15 mouse cellular contexts compared by ENCODE assay signal in the genomic region with DNA sequence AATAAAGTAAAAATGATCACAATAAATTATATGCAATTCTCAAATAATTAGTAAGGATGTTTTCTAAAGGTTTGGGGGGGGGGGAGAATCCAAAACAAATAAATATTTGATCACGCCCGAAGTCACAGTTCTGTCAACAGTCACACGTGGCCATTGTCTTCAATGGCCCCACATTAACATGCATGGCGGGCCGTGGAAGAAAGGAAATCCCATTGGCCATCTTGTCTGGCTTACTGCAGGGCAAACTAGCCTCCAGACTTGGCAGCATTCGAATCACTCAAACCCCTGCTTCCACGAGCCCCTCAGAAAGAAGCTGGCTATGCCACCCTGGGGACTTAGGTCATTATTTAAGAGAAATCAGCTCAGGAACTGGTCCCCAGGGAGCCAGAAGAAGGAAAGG.
DNase-seq lines count a peak whose midpoint lies in the region; ATAC-seq and TF ChIP-seq lines count a peak whose summit lies in the region.
"Had no signal": no experiment of that assay in that cellular context is flagged by ENCODE, and none has a peak within 500 bp of the region (broad histone marks: within the 10 kb centered on the region; RNA-seq: fewer than 3 reads in every experiment).

No protein-coding gene starts in this region.

- DNase-seq in forebrain, embryonic 10.5 days (ENCODE audit: extremely low spot score, low spot score): no peak
- DNase-seq in liver, adult 2 months (ENCODE audit: extremely low read depth, low read depth, low spot score): no peak
- DNase-seq in right cerebral cortex, postnatal 10 days (ENCODE audit: low spot score in 2 of 2): no peak
- DNase-seq: cerebellum, adult 9-11 months; embryo, embryonic 11 days; forebrain, postnatal 0 days; heart, postnatal 10 days; liver, postnatal 0 days had no signal

- TF ChIP-seq POLR2A in liver, adult 2 months (IDR thresholded peaks at IDR 0.05; ENCODE audit: extremely low read depth, insufficient read depth, low read length): no peak

- peaks cover 18% of the 10 kb centered on the region for H3K36me3 ChIP-seq in forebrain, embryonic 10.5 days (replicated peaks)
- no peaks in the 10 kb centered on the region for H3K36me3 ChIP-seq in forebrain, embryonic 15.5 days
- H3K36me3 ChIP-seq in liver, adult 2 months (ENCODE audit: control insufficient read depth, insufficient read depth, low read length): no peaks in the 10 kb centered on the region
- peaks cover 12% of the 10 kb centered on the region for H3K36me3 ChIP-seq in liver, embryonic 12.5 days
- H3K36me3 ChIP-seq in E14TG2a.4 (ENCODE audit: insufficient read depth, low read length): peaks cover 89% of the 10 kb centered on the region
- no peaks in the 10 kb centered on the region for H3K36me3 ChIP-seq in neural tube, embryonic 13.5 days

- no peak overlapping the region for H3K4me2 ChIP-seq in forebrain, embryonic 15.5 days (replicated peaks)
- no peak overlapping the region for H3K4me2 ChIP-seq in liver, embryonic 12.5 days
- no peak overlapping the region for H3K4me2 ChIP-seq in neural tube, embryonic 13.5 days

- peaks cover 5% of the 10 kb centered on the region; the same call in 1 of the 2 replicates for H3K9me3 ChIP-seq in forebrain, embryonic 10.5 days
- H3K9me3 ChIP-seq in forebrain, embryonic 15.5 days: no peaks in the 10 kb centered on the region
- no peaks in the 10 kb centered on the region for H3K9me3 ChIP-seq in liver, embryonic 12.5 days (replicated peaks)
- no peaks in the 10 kb centered on the region for H3K9me3 ChIP-seq in E14TG2a.4 (ENCODE audit: low read length)
- no peaks in the 10 kb centered on the region for H3K9me3 ChIP-seq in neural tube, embryonic 13.5 days
- H3K9me3 ChIP-seq: limb, embryonic 10.5 days had no signal

- H3K79me2 ChIP-seq in liver, adult 2 months (ENCODE audit: control insufficient read depth, insufficient read depth, low read length): no peaks in the 10 kb centered on the region

- no peak overlapping the region for H3K4me3 ChIP-seq in forebrain, embryonic 10.5 days
- H3K4me3 ChIP-seq in forebrain, embryonic 15.5 days: no peak overlapping the region
- no peak overlapping the region for H3K4me3 ChIP-seq in liver, adult 2 months (ENCODE audit: insufficient read depth, low read depth, low read length)
- H3K4me3 ChIP-seq in liver, embryonic 12.5 days: no peak overlapping the region
- H3K4me3 ChIP-seq in E14TG2a.4 (replicated peaks; ENCODE audit: low read length): peak overlapping the region; percentile 57
- no peak overlapping the region for H3K4me3 ChIP-seq in neural tube, embryonic 13.5 days
- H3K4me3 ChIP-seq: limb, embryonic 10.5 days; megakaryocyte, embryonic 14.5 days had no signal

- TF ChIP-seq CTCF in liver, adult 2 months (IDR thresholded peaks at IDR 0.05; ENCODE audit: low read depth, low read length): no peak
- no peak for TF ChIP-seq CTCF in E14TG2a.4 (conservative IDR thresholded peaks at IDR 0.05; ENCODE audit: low read length)

- WGBS in forebrain, embryonic 10.5 days: 40% methylated on average over 7 of the region's 7 CpGs
- WGBS in forebrain, embryonic 15.5 days: 27% methylated on average over 7 of the region's 7 CpGs
- WGBS in liver, adult 2 months: 57% methylated on average over 7 of the region's 7 CpGs
- WGBS in liver, embryonic 12.5 days (ENCODE audit: insufficient replicate concordance): 56% methylated on average over 7 of the region's 7 CpGs
- WGBS in neural tube, embryonic 13.5 days: 16% methylated on average over 7 of the region's 7 CpGs

- H3K27me3 ChIP-seq in forebrain, embryonic 10.5 days (ENCODE audit: poor library complexity, severe bottlenecking): no peaks in the 10 kb centered on the region
- H3K27me3 ChIP-seq in forebrain, embryonic 15.5 days: no peaks in the 10 kb centered on the region
- H3K27me3 ChIP-seq in liver, adult 2 months (ENCODE audit: control insufficient read depth, insufficient read depth, low read length): no peaks in the 10 kb centered on the region
- no peaks in the 10 kb centered on the region for H3K27me3 ChIP-seq in liver, embryonic 12.5 days (replicated peaks)
- no peaks in the 10 kb centered on the region for H3K27me3 ChIP-seq in E14TG2a.4 (ENCODE audit: insufficient read depth, low read length)
- H3K27me3 ChIP-seq in neural tube, embryonic 13.5 days: no peaks in the 10 kb centered on the region
- H3K27me3 ChIP-seq: megakaryocyte, embryonic 14.5 days had no signal

- ATAC-seq in forebrain, embryonic 15.5 days (replicated peaks): no peak
- no peak for ATAC-seq in liver, embryonic 12.5 days
- peak; percentile 64 for ATAC-seq in neural tube, embryonic 13.5 days (ENCODE audit: low read depth)
- no peak for ATAC-seq in megakaryocyte-erythroid progenitor cell, adult 5-6 weeks (replicated peaks; ENCODE audit: low FRiP score, low TSS enrichment, poor library complexity, severe bottlenecking)
- ATAC-seq: forebrain, postnatal 0 days had no signal

- peaks cover 28% of the 10 kb centered on the region for H3K4me1 ChIP-seq in forebrain, embryonic 10.5 days
- peaks cover 11% of the 10 kb centered on the region for H3K4me1 ChIP-seq in forebrain, embryonic 15.5 days
- H3K4me1 ChIP-seq in liver, adult 2 months (ENCODE audit: control insufficient read depth, insufficient read depth, low read length): peaks cover 7% of the 10 kb centered on the region; the same call in 1 of the 2 replicates
- H3K4me1 ChIP-seq in liver, embryonic 12.5 days: no peaks in the 10 kb centered on the region; the same call in 1 of the 2 replicates
- peaks cover 96% of the 10 kb centered on the region for H3K4me1 ChIP-seq in E14TG2a.4 (replicated peaks; ENCODE audit: low read depth, low read length)
- H3K4me1 ChIP-seq in neural tube, embryonic 13.5 days (replicated peaks): peaks cover 16% of the 10 kb centered on the region
- H3K4me1 ChIP-seq: megakaryocyte, embryonic 14.5 days had no signal

- H3K9ac ChIP-seq in forebrain, embryonic 15.5 days (replicated peaks): no peak overlapping the region
- no peak overlapping the region for H3K9ac ChIP-seq in liver, adult 2 months (ENCODE audit: low read depth, low read length)
- no peak overlapping the region for H3K9ac ChIP-seq in liver, embryonic 12.5 days
- no peak overlapping the region for H3K9ac ChIP-seq in neural tube, embryonic 13.5 days
- H3K9ac ChIP-seq: forebrain, postnatal 0 days; liver, postnatal 0 days had no signal

- H3K27ac ChIP-seq in forebrain, embryonic 10.5 days: peak overlapping the region; percentile 69
- H3K27ac ChIP-seq in forebrain, embryonic 15.5 days (replicated peaks): no peak overlapping the region
- H3K27ac ChIP-seq in liver, adult 2 months (replicated peaks; ENCODE audit: insufficient read depth, low read depth, low read length): peak overlapping the region; percentile 29; the same call in 1 of the 2 replicates
- no peak overlapping the region for H3K27ac ChIP-seq in liver, embryonic 12.5 days
- H3K27ac ChIP-seq in neural tube, embryonic 13.5 days (replicated peaks): no peak overlapping the region
- H3K27ac ChIP-seq: limb, embryonic 10.5 days had no signal

Comparison
In these comparisons a context has a peak if more than half of its experiments do, and no peak if none do; other contexts are left out.
1. H3K27ac ChIP-seq: peak in forebrain, embryonic 10.5 days (single experiment) and liver, adult 2 months (single experiment); none in forebrain, embryonic 15.5 days (single experiment), liver, embryonic 12.5 days (single experiment) and neural tube, embryonic 13.5 days (single experiment).